Mouse (Mus musculus) myocyte (in vitro differentiated cells): Measurements from ENCODE around the gene Kirrel3. TPM values are rescaled to one million over a fixed set of nuclear protein-coding genes. Genes with fewer than 3 reads are reported as not detected.

Experiments used
- H3K27me3 ChIP-seq: one replicate; pipeline ENCODE4 v1.6.1; 2011; ENCODE audit not compliant: control insufficient read depth, insufficient read depth, insufficient read length
- H3K36me3 ChIP-seq: one replicate; pipeline ENCODE4 v1.6.1; 2011; ENCODE audit not compliant: control insufficient read depth, insufficient read depth
- H3K4me2 ChIP-seq: one replicate; pipeline ENCODE4 v1.6.1; 2011; ENCODE audit warnings: low read depth, control low read depth
- H3K4me3 ChIP-seq: one replicate; pipeline ENCODE4 v1.5.1; 2011; ENCODE audit warnings: mild to moderate bottlenecking, control low read depth, moderate library complexity
- H3K79me2 ChIP-seq: one replicate; pipeline ENCODE4 v1.6.1; 2011; ENCODE audit not compliant: control insufficient read depth, insufficient read depth
- H3ac ChIP-seq: one replicate; pipeline ENCODE4 v1.6.1; 2011; ENCODE audit not compliant: control insufficient read depth, insufficient read length
- CEBPB ChIP-seq: IDR thresholded peaks from 2 replicates; pipeline ENCODE4 v1.6.1; 2011; ENCODE audit warnings: mild to moderate bottlenecking, moderate library complexity; ENCODE audit not compliant: poor library complexity, insufficient read depth, severe bottlenecking
- E2F4 ChIP-seq: IDR thresholded peaks from one replicate; pipeline ENCODE4 v1.6.1; 2011; ENCODE audit warnings: mild to moderate bottlenecking, control low read depth, moderate library complexity; ENCODE audit not compliant: insufficient read depth
- MAX ChIP-seq: IDR thresholded peaks from one replicate; pipeline ENCODE4 v1.6.1; 2011; ENCODE audit warnings: low read depth, mild to moderate bottlenecking, control low read depth
- MYOD1 ChIP-seq, 3 experiments: IDR thresholded peaks; one replicate each; pipeline ENCODE4 v1.6.1; 2011; ENCODE audit warnings: control low read depth in 2 of 3, low read depth in 2 of 3, mild to moderate bottlenecking in 2 of 3, moderate library complexity in 1 of 3; ENCODE audit not compliant: insufficient read length in 2 of 3, control insufficient read depth in 1 of 3
- MYOG ChIP-seq, 3 experiments: IDR thresholded peaks; one replicate each; pipeline ENCODE4 v1.6.1; 2011; ENCODE audit warnings: control low read depth in 2 of 3, low read depth in 2 of 3, mild to moderate bottlenecking in 2 of 3; ENCODE audit not compliant: insufficient read length in 2 of 3, control insufficient read depth in 1 of 3, insufficient read depth in 1 of 3
- POLR2A ChIP-seq: IDR thresholded peaks from one replicate; pipeline ENCODE4 v1.6.1; 2011; ENCODE audit warnings: low read depth, mild to moderate bottlenecking, control low read depth, moderate library complexity; ENCODE audit not compliant: insufficient read length
- POLR2AphosphoS2 ChIP-seq: IDR thresholded peaks from one replicate; pipeline ENCODE4 v1.6.1; 2011; ENCODE audit warnings: low read depth, control low read depth; ENCODE audit not compliant: insufficient read length
- REST ChIP-seq: IDR thresholded peaks from one replicate; pipeline ENCODE4 v1.6.1; 2011; ENCODE audit warnings: mild to moderate bottlenecking, control low read depth, moderate library complexity; ENCODE audit not compliant: insufficient read depth, insufficient read length
- SRF ChIP-seq: IDR thresholded peaks from one replicate; pipeline ENCODE4 v1.6.1; 2011; ENCODE audit warnings: low read depth; ENCODE audit not compliant: control insufficient read depth, insufficient read length
- TCF12 ChIP-seq: IDR thresholded peaks from one replicate; pipeline ENCODE4 v1.6.1; 2011; ENCODE audit warnings: mild to moderate bottlenecking, control low read depth; ENCODE audit not compliant: poor library complexity, insufficient read depth, severe bottlenecking
- TCF3 ChIP-seq: IDR thresholded peaks from one replicate; pipeline ENCODE4 v1.6.1; 2011; ENCODE audit warnings: low read depth, control low read depth; ENCODE audit not compliant: insufficient read length
- USF1 ChIP-seq: IDR thresholded peaks from one replicate; pipeline ENCODE4 v1.6.1; 2011; ENCODE audit warnings: low read depth, mild to moderate bottlenecking, control low read depth, moderate library complexity
- polyA plus RNA-seq: library from polyadenylated mRNA; unstranded; fragments of >200 nt; fragmentation: generic; extraction: Trizol; gene quantifications from one replicate; pipeline ENCODE4 v1.2.1, GENCODE M21; 2012; ENCODE audit warnings: missing spikeins

Gene Kirrel3
- polyA plus RNA-seq, 1 experiment: 2.8 TPM

- Histone ChIP-seq H3K79me2 (no peaks in the 10 kb centered on the region), H3K27me3 (no peaks in the 10 kb centered on the region), H3K4me2 (no peak overlapping the region), H3K36me3 (no peaks in the 10 kb centered on the region), H3ac (no peak overlapping the region), H3K4me3 (no peak overlapping the region)
- TF ChIP-seq CEBPB: no peak
- TF ChIP-seq POLR2A: no peak
- TF ChIP-seq MYOG (IDR thresholded peaks at IDR 0.05; ENCODE audit: control insufficient read depth in 1 of 3, insufficient read depth in 1 of 3, insufficient read length in 2 of 3, low read depth in 2 of 3): no peak
- TF ChIP-seq USF1: no peak
Observed at GRCm38 (mm10) chr9:34498651-34499050, 13.0 kb downstream of the Kirrel3 start.

DNA sequence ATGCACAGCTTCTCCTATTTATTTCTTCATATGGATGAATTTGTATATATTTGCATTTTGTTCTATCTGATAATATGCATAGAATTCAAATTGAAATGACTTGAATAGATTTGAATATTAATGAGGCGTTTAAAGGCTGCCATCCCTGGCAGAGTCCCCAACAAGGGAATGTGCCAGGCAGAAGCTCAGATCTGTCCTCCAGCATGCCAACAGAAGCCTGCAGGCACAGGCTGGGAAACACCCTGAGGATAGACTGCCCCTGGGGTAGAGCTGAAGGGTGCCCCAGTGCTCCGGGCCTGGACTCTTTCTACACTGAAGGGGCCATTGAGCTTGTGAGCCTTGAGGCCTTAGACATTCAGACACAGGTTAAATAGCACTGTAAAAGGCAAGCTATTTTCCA is 21.5 kb downstream of the Kirrel3 start:
- no peak overlapping the region for H3ac ChIP-seq
- H3K79me2 ChIP-seq: no peaks in the 10 kb centered on the region
- H3K4me2 ChIP-seq: no peak overlapping the region
- no peaks in the 10 kb centered on the region for H3K36me3 ChIP-seq
- TF ChIP-seq E2F4 (no peak), POLR2A (no peak), MYOD1 (IDR thresholded peaks at IDR 0.05; ENCODE audit: control insufficient read depth in 1 of 3, insufficient read length in 2 of 3, low read depth in 2 of 3) (no peak), TCF12 (no peak), CEBPB (no peak), REST (no peak), POLR2AphosphoS2 (no peak), MYOG (IDR thresholded peaks at IDR 0.05; ENCODE audit: control insufficient read depth in 1 of 3, insufficient read depth in 1 of 3, insufficient read length in 2 of 3, low read depth in 2 of 3) (no peak), TCF3 (no peak), USF1 (no peak), SRF (no peak)
- H3K27me3 ChIP-seq: no peaks in the 10 kb centered on the region
- no peak overlapping the region for H3K4me3 ChIP-seq

DNA sequence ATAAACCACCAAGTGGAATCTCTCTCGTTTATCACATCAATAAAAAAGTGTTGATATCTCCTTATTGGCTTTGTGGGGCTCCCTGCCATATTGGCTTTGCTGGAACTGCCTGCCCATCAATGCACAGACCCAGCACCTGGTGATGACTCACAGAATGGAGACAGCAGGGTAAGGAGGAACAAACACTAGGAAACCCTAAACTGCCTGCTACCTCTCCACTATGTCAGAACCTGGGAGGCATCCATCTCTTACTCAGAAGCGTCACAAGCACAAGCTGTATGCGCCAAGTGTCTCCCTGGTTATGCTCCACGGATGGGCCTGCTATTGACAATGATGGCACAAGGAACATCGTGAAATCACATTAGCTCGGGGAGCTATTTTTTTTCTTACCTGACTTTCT is 33.2 kb downstream of the Kirrel3 start:
- H3K79me2 ChIP-seq: no peaks in the 10 kb centered on the region
- no peak overlapping the region for H3K4me2 ChIP-seq
- H3K27me3 ChIP-seq: no peaks in the 10 kb centered on the region
- no peak overlapping the region for H3K4me3 ChIP-seq
- H3K36me3 ChIP-seq: no peaks in the 10 kb centered on the region
- TF ChIP-seq USF1 (no peak), MYOD1 (IDR thresholded peaks at IDR 0.05; ENCODE audit: control insufficient read depth in 1 of 3, insufficient read length in 2 of 3, low read depth in 2 of 3) (no peak), TCF3 (no peak), POLR2A (no peak)
- H3ac ChIP-seq: no peak overlapping the region

DNA sequence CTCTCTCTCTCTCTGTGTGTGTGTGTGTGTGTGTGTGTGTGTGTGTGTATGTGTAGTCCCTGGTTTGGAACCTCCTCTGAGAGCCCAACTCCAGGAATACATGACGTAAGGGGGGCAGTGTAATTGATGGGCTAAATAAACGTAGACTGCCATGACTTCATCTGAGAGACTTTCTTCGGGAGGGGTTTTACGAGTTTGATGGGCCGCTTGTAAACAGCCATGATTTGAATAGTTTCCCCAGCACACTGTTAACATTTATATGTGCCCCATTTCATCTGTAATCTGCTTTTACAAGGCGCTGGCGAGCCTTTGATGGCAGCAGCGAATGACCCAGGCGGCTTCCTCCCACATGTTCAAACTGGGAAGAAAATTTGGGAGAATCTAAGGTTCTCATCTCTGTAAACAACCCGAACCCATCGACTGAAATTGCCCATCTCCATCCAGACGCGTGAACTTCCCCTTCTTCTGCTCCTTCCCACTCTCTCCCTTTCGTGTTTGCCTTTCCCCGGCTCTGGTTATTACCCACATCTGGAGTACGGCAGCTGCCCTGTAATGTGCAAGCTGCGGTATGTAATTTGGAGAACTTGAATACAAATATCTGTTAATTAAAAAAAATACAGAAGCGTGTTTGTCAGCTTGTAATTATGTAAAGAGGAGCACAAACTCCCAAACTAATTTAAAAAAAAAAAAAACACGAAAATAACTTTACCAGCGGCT is 34.7 kb downstream of the Kirrel3 start:
- H3K4me2 ChIP-seq: no peak overlapping the region
- no peak overlapping the region for H3ac ChIP-seq
- no peaks in the 10 kb centered on the region for H3K79me2 ChIP-seq
- no peaks in the 10 kb centered on the region for H3K36me3 ChIP-seq
- TF ChIP-seq MAX: no peak
- TF ChIP-seq POLR2A: no peak
- no peak for TF ChIP-seq REST
- no peak for TF ChIP-seq USF1
- TF ChIP-seq MYOG (IDR thresholded peaks at IDR 0.05; ENCODE audit: control insufficient read depth in 1 of 3, insufficient read depth in 1 of 3, insufficient read length in 2 of 3, low read depth in 2 of 3): no peak
- TF ChIP-seq CEBPB: no peak
- no peak for TF ChIP-seq TCF3
- H3K4me3 ChIP-seq: no peak overlapping the region
- no peaks in the 10 kb centered on the region for H3K27me3 ChIP-seq

DNA sequence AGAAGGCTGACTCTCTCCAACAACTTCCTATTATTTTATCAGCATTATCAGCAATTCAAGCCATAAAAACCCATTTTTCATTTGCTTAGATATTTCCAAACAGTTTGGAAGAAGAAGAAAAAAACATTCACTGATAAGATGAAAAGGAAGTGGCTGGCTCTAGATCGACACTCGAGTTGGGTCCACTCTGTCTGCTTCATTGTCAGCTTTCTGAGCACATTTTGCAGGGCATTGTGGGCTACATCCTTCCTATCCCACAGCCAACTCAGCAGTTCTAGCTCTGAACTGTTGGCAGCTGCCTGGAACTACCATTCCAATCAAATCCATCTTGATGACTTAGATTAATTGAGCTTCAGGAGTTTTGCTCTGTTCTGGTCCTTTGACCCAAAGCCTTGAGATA is 40.0 kb downstream of the Kirrel3 start:
- H3K4me3 ChIP-seq: no peak overlapping the region
- no peak overlapping the region for H3K4me2 ChIP-seq
- H3K36me3 ChIP-seq: no peaks in the 10 kb centered on the region
- H3K79me2 ChIP-seq: no peaks in the 10 kb centered on the region
- no peak overlapping the region for H3ac ChIP-seq
- H3K27me3 ChIP-seq: no peaks in the 10 kb centered on the region
- no peak for TF ChIP-seq TCF12
- no peak for TF ChIP-seq POLR2AphosphoS2
- no peak for TF ChIP-seq TCF3
- no peak for TF ChIP-seq REST
- TF ChIP-seq E2F4: no peak
- TF ChIP-seq POLR2A: no peak
- no peak for TF ChIP-seq CEBPB
- no peak for TF ChIP-seq MAX
